Mouse (Mus musculus) olfactory bulb, adult 2 months (tissue): ENCODE results near the gene Srp54a.

Source experiments
- CTCF ChIP-seq: fragments of 200-500 bp; IDR thresholded peaks from 2 replicates; pipeline ENCODE4 v1.5.1; 2012; ENCODE audit warnings: low read depth, mild to moderate bottlenecking, low read length, moderate library complexity; ENCODE audit not compliant: insufficient read depth
- POLR2A ChIP-seq: fragments of 200-500 bp; IDR thresholded peaks from 2 replicates; pipeline ENCODE4 v1.6.1; 2012; ENCODE audit warnings: mild to moderate bottlenecking, low read depth, low read length, moderate library complexity; ENCODE audit not compliant: insufficient read depth

- TF ChIP-seq CTCF (no peak), POLR2A (no peak)
These were observed 25.4 kb upstream of the Srp54a start for GRCm38 (mm10) chr12:55054551-55055241.
